Mouse (Mus musculus): ENCODE results near the gene Scamp1.

Gene Scamp1

DNA sequence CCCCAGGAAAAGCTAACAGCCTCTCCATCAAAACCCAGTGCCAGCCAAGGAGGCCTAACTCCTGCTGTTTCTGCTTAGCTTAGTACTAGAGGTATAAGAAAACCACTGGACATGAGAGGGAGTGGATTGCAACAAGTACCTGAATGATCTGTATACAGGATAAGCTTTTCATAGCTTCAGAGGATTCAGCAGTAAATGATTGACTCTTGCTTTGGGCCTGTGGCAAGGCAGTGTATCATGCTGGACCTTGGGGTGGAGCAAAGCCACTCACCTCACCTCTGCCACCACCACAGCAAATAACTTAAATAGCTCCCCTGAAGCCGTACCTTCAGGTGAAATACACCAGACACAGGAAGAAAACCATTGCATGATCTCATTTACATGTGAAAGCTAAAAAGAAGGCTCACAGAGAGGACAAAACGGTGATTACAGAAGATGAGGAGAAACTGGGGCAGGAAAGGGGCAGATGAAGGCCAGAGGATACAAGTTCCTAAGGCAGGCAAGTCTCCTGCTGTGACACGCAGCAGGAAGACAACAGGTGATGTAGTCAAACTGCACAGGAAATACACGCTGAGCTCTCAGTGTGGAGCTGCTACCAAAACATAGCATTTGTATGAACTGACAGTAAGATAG is 43.6 kb downstream of the Scamp1 start:
- in situ Hi-C loops (cut with MboI; ENCODE audit: low pct_unique_long_range_greater_than_20kb in 1 of 2, low sequenced_read_pairs in 2 of 2, unreplicated experiment in 1 of 2), result no loop called here

DNA sequence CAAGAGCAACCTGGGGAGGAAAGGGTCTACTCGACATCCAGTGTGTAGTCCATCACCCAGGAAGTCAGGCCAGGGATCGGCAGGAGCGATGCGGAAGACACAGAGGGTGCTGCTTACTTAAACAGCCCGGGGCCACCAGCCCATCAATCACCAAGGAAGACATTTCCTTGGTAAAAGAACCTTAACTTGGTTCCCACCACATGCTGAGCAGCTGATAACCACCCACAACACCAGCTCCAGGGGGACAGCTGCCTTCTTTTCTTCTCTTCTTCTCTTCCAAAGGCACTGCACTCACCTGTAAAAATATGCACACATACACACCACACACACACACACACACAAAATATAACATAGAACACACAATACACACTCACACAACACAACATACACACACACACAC is 44.8 kb downstream of the Scamp1 start:
- in situ Hi-C loops (cut with MboI; ENCODE audit: low pct_unique_long_range_greater_than_20kb in 1 of 2, low sequenced_read_pairs in 2 of 2, unreplicated experiment in 1 of 2), result no loop called here

DNA sequence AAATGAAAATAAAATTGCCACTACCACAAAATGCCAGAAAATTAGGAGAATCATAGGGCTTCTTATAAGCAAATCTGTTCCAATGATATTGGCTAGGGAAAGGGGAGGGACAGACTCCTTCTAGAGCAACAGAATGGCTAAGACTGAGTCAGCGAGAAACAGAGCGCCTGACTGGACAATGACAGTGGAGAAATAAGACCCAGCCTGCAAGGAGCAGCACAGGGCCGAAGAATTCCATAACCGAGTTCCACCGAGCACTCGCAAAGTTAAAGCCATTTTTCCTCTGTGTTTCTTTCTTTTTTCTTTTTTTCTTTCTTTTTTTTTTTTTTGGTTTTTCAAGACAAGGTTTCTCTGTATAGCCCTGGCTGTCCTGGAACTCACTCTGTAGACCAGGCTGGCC is 45.5 kb downstream of the Scamp1 start:
- in situ Hi-C loops (cut with MboI; ENCODE audit: low pct_unique_long_range_greater_than_20kb in 1 of 2, low sequenced_read_pairs in 2 of 2, unreplicated experiment in 1 of 2), result no loop called here

DNA sequence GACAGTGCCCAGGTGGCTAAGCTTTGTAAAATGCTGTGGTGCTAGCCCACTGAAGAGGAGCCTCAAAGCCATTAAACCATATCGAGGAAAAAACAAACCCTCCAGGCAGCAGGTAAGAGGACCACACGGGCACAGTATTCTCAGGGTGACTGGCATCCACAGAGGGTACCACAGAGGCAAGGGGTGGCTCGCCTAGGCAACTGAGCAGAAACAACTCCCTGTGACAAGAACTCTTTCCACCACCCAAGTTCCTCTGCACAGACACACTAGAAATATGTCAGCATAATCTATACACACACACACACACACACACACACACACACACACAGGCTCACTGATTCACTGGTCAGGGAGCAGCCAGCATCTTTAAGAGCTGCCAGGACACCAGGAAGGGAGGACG is 46.2 kb downstream of the Scamp1 start:
- in situ Hi-C loops (cut with MboI; ENCODE audit: low pct_unique_long_range_greater_than_20kb in 1 of 2, low sequenced_read_pairs in 2 of 2, unreplicated experiment in 1 of 2), result no loop called here

DNA sequence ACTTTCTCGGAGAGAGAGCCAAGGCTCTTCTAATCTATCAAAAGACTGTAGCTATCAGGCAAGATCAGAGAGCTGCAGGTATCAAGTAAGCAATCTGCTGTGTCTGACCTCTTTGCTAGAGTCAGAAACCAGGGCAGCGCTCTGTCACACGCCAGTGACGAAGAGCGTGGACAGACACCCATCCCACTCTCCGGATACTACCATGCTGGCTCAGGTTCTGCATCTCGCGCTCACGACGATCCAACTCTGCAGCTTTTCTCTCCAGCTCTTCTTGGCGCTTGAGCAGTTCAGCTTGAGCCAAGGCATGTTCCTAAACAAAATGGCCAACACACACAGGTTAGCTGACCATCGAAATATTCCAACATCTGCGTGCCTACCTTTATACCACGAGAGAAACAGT is 53.8 kb downstream of the Scamp1 start:
- in situ Hi-C loops (cut with MboI; ENCODE audit: low pct_unique_long_range_greater_than_20kb in 1 of 2, low sequenced_read_pairs in 2 of 2, unreplicated experiment in 1 of 2), result no loop called here

DNA sequence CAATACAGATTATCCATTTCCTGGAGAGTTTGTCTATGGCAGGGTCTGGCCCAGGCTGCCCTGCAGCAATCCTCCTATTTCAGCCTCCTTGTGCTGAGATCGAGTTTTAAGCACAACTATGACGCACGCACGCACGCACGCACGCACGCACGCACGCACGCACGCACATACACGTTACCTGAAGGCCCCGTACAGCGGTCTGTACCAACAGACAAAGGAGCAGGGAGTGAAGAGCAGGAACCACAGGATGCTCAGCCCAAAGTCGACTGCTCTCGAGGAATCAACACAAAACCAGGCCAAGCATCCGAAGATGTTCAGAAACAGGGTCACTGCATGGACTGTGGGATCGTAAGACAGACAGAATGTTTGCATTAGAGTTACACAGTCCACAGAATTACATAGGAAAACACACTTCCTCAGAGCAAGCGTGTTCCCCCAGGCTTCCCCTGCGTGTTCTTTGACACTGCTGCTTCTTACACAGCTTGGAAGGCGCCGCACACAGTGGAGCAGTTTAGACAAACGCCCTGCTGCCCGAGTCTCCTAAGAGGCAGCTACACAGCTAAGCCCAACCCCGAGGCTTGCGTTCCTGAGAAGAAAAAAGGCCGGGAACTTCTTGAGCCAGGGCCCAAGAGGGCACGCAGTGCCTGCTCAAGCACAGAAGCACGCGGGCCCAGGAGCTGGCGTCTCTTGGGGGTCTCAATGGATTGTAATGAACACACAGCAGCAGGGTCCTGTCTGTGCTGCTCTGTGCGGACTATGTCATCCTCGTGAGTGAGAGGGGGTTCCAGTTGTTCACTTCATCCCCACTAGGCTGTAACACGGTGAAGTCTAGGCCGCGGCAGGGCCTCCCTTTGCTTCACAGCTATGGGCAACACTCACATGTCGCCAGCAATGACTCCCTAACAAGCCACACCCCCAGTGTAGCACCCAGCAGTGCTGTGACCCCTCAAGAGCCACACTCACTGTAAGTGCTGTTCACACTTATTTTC is 60.6 kb downstream of the Scamp1 start:
- in situ Hi-C loops (cut with MboI; ENCODE audit: low pct_unique_long_range_greater_than_20kb in 1 of 2, low sequenced_read_pairs in 2 of 2, unreplicated experiment in 1 of 2), result no loop called here

DNA sequence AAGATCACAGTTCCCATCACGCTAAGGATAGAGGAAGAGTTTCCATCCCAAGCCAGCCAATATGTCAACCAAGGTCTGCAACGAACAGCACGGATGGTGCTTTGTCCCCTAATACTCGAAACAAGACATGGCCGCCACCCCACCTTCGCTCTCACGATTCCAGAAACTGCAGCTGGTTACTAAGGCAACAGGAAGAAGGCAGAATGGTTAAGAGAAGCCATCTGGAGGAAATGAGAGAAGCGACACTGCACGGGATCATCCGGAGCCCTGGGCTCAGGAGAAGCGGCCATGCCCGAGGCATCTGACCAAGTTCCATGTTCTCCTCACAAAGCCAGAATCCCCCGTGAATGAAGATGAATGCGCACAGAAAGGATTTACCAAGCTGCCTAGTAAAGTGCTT is 62.0 kb downstream of the Scamp1 start:
- in situ Hi-C loops (cut with MboI; ENCODE audit: low pct_unique_long_range_greater_than_20kb in 1 of 2, low sequenced_read_pairs in 2 of 2, unreplicated experiment in 1 of 2), result no loop called here

DNA sequence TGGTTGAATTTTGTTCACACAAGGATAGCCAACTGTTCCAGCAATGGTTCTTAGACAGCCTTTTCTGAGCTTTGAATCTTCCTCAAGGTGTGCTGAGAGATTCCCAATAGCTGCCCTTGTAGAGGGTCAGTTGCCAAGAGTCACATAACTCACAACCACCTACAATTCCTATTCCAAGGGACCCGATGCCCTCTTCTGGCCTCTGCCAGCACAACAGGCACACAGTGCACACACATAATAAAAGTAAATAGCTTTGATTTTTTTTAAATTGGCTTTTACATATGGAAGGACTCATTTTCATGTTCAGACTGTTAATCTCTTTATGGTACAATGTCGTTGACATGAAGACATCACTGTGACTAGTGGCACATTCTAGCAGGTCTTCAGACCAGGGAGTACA is 72.9 kb downstream of the Scamp1 start:
- in situ Hi-C loops (cut with MboI; ENCODE audit: low pct_unique_long_range_greater_than_20kb in 1 of 2, low sequenced_read_pairs in 2 of 2, unreplicated experiment in 1 of 2), result no loop called here

DNA sequence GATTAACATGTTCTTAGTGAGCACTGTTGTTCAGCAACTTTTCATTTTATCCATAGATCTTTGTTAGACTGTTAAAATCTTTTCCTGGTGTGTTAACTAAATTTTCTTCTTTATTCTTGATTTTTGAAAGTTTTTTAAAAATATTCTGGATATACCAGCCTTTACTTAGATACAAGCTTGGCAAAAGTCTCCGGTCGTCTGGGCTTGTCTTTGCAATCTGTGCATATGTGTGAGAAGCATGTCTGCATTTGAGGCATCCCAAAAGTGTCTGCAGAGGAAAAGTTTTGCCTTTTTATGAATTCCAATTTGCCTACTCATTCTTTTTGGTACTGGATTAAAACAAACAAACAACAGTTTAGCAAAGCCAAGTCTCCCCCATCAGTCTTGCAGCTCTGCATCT is 73.5 kb downstream of the Scamp1 start:
- in situ Hi-C loops (cut with MboI; ENCODE audit: low pct_unique_long_range_greater_than_20kb in 1 of 2, low sequenced_read_pairs in 2 of 2, unreplicated experiment in 1 of 2), result no loop called here

DNA sequence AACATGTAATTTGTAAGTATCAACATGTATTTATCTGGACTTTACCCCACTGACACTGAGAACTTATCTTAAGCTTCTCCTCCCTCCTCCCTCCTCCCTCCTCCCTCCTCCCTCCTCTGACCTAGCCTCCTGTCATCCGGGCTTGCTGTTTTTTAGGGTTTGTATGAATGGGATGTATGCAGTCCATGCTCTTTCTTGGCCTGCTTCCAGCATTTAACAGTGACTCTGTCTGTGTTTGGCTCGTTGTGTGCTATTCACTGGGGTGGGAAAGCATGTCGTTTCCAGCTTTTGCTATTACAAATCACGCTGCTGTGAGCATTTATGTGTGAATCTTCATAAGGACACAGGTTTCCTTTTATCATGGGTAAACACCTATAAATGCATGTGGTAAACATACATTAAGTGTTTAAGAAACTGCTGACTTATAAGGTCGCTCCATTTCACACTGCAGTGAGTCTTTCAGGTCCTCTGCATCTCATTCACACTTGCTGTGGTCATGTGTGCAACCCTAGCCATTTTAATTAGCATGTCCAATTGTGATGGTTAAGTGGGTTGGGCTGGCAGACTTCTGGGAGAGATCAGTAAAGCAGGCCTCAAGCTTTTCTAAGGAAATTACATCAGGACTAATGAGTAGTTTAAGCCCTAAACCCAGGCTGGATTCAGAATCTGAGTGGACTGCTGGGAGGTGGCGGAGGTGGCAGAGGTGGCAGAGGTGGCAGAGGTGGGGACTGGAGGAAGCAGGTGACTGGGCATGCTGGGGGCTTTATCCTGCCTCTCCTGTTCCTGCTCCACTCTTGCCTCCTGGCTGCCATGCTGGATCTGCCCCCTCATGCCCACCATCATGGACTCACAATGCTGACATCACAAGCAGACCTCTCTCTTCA is 74.2 kb downstream of the Scamp1 start:
- in situ Hi-C loops (cut with MboI; ENCODE audit: low pct_unique_long_range_greater_than_20kb in 1 of 2, low sequenced_read_pairs in 2 of 2, unreplicated experiment in 1 of 2), result no loop called here

DNA sequence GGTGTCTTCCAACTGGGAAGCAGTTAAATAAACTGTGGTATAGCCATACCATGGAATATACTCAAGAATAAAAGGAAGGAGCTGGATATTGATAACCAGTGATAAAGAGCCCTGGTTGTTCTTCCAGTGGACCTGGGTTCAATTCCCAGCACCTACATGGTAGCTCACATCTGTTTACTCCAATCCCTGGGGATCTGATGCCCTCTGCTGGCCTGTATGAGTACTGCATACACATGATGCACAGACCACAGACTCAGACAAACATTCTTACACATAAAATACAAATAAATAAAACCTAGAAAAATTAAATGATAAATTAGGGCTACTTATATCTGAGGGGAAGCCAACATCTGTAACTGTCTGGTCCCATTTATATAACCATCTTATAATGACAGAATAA is 76.8 kb downstream of the Scamp1 start:
- in situ Hi-C loops (cut with MboI; ENCODE audit: low pct_unique_long_range_greater_than_20kb in 1 of 2, low sequenced_read_pairs in 2 of 2, unreplicated experiment in 1 of 2), result no loop called here

DNA sequence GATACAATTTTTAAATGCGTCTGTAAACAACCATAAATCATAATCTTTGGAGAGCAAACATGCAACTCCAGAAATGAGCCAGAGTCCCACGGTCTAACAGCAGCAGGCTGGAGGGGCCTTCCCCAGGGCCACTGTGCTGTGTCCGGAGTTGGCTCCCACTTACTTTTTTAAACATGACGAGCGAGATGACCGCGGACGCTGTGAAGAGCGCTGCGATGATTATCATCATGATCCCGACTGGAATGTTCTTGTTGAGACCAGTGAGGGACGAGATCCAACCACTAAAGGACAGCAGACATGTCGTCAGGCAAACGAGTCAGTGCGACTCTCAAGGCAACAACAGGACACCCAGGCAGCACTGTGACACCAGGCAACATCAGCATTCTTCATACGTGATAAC is 77.7 kb downstream of the Scamp1 start:
- in situ Hi-C loops (cut with MboI; ENCODE audit: low pct_unique_long_range_greater_than_20kb in 1 of 2, low sequenced_read_pairs in 2 of 2, unreplicated experiment in 1 of 2), result no loop called here

DNA sequence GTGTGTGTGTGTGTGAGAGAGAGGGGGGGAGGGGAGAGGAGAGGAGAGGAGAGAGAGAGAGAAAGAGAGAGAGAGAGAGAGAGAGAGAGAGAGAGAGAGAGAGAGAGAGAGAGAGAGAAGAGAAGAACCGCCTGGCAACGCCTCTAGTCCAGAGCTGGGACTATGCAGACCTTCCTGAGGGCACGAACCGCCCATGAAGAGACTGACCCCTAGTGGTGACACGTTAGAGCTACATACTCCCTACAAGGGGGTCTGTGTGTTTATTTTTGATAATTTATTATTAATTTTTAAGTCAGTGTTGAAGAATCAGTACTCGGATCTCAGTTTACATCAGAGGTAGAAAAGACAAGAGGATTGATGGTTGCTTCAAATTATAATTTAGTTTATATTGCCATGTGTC is 80.4 kb downstream of the Scamp1 start:
- in situ Hi-C loops (cut with MboI; ENCODE audit: low pct_unique_long_range_greater_than_20kb in 1 of 2, low sequenced_read_pairs in 2 of 2, unreplicated experiment in 1 of 2), result no loop called here

DNA sequence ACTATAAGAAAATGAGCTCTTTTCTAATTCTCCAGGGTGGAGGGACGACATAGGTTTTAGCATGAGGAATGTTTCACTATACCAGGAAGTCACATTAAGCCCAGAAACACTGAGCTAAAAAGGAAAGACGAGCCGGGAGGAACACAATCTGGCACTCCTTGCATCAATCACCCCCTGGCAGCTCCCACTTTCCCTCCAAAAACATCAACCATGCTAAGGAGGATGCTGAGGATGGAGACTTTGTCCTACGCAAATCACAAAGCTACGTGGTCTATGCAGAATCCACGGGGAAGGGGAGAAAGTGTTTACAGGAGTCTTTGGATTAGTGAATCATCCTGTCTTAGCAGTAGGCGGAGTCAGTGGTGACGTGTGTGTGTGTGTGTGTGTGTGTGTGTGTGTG is 85.8 kb downstream of the Scamp1 start:
- in situ Hi-C loops (cut with MboI; ENCODE audit: low pct_unique_long_range_greater_than_20kb in 1 of 2, low sequenced_read_pairs in 2 of 2, unreplicated experiment in 1 of 2), result no loop called here

DNA sequence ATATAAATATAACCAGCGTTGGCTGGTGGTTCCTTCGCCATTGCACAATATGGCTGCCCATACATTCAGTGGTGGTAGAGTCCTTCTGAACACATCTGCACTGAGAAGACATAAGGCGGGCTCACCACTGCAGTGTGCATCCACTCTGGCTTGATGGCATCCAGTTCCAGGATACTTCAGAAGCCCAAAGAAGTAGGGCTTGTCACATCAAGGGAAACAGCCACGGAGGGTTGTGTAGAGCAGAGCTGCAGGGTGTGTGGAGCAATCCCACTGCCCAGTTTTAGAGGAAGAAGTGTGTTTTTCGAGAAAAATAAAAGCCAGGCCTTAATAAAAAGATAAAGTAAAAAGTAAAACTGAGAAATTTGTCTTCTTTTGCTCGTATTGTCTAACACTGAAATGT is 87.0 kb downstream of the Scamp1 start:
- in situ Hi-C loops (cut with MboI; ENCODE audit: low pct_unique_long_range_greater_than_20kb in 1 of 2, low sequenced_read_pairs in 2 of 2, unreplicated experiment in 1 of 2), result no loop called here

DNA sequence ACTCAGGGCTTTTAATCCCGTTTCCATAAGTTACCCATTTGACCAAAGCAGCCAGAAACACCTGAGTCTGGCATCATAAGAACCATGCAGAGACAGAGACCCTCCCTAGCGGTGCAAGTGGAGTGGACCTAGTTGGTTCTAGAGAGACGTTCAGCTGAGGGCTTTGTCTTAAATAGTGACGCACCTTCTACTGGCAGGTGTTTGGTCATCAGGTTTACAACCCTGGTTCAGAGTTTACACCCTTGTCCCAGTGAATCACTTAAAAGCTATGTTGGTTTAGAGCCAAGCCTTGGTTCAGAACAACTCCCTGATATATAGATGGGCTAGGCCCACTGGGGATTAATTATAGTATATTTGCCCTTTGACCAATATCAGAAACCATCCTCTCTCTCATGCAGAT is 92.4 kb downstream of the Scamp1 start:
- in situ Hi-C loops (cut with MboI; ENCODE audit: low pct_unique_long_range_greater_than_20kb in 1 of 2, low sequenced_read_pairs in 2 of 2, unreplicated experiment in 1 of 2), result no loop called here

DNA sequence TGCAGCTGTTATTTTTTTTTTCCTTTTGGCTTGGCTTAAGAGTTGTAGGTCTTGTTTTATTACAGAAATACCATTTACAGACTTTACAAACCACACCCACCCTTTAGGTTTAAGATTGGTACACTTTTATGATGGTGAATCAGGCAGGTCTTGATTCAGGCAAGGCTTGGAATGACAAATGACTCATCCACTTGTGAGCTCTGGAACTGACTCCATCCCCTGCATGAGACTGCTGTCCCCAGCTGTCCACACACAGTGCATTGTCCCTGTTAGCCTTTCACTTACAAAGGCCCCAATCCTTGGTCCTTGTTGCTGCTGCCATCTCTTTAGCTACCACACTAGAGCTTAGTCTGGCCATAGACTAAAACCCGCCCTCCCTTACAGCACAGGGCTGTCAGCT is 95.3 kb downstream of the Scamp1 start:
- in situ Hi-C loops (cut with MboI; ENCODE audit: low pct_unique_long_range_greater_than_20kb in 1 of 2, low sequenced_read_pairs in 2 of 2, unreplicated experiment in 1 of 2), result no loop called here

DNA sequence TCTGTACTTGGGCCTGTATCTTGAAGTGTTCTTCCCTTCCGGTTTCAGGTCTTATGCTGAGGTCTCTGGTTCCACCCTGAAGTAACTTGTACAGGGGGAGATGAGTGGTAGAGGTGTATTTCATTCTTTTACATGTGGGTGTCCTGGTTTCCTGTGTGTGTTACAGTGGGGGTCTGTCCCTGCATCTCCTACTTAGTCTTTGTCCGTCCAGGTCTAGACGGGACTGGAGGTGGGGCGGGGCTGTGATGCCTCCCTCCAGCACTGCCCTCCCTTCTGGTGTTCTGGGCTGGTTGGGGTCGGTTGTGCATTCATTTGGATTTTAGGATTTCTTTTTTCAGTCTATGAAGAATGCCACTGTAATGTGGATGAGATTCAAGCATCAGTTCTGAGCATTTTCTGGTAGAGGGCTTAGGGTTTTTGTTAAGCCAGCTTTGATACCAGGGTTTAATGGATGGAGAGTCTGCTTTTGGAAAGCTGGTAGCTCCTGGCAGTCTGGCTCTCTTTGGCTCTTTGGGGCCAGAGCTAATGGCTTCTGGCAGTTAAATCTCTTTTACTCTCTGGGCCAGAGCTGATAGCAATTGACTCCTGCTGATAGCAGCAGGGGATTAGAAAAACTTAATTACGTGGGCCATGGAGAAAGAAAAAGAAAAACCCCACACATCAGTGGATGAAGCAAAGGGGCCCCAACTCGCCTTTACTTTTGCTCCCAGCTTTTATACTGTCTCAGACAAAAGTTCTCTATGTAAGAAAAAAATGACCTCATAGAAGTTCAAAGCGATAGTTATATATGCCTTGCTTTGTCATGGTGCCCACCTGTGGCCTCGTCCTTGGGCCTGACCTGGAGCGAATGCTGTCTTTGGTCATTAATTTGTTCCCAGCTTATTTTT is 97.2 kb downstream of the Scamp1 start:
- in situ Hi-C loops (cut with MboI; ENCODE audit: low pct_unique_long_range_greater_than_20kb in 1 of 2, low sequenced_read_pairs in 2 of 2, unreplicated experiment in 1 of 2), result no loop called here
